Mouse (Mus musculus): ENCODE data around the gene Fam192a. TPM values are rescaled to one million over a fixed set of nuclear protein-coding genes. Genes with fewer than 3 reads are reported as not detected.

Gene Fam192a
- 17.7 and 21.2 TPM in 2 replicates for polyA plus RNA-seq (2012; rRNA removed)

DNA sequence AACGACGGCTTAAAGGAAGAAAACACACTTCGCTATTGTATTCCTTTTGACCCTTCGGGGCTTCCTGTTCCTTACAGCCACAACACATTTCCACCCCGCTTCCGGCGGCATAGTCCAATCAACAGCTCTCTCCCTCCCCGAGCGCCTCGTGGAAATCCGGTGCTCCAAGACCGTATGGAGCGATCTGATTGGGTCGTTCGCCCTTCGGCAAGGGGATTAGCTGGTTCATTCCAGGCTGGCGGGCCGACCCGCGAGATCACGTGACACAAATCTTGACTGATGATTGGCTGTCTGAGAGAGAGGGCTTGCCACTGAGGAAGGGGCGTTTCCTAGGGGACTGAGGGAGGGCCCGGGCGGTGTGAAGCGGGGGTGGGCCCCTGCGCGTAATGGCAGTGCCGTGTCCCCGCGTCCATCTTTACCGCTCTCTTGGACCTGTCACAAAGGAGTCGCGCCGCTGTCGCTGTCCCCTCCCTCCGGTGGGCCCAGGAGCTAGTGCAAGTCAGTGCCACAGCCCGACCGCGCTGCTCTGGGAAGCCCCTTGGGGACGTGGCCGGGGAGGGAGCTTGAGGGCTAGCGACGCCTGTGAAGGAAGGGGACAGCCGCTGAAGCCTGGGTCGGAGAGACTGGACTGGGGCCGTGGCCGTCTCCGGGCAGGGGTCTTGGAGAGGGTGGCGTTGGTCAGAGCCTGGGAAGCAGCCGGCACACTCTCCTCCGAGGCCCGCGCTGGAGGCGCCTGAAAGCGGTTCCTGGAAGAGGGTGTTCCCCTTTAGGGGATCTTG, at the start of gene Fam192a, which contains the start of gene Rspry1:
TSS of gene Fam192a (minus strand) at position 391 of the 779 bp plus-strand sequence.
TSS of gene Rspry1 (plus strand) at position 331 of the 779 bp plus-strand sequence.

DNA sequence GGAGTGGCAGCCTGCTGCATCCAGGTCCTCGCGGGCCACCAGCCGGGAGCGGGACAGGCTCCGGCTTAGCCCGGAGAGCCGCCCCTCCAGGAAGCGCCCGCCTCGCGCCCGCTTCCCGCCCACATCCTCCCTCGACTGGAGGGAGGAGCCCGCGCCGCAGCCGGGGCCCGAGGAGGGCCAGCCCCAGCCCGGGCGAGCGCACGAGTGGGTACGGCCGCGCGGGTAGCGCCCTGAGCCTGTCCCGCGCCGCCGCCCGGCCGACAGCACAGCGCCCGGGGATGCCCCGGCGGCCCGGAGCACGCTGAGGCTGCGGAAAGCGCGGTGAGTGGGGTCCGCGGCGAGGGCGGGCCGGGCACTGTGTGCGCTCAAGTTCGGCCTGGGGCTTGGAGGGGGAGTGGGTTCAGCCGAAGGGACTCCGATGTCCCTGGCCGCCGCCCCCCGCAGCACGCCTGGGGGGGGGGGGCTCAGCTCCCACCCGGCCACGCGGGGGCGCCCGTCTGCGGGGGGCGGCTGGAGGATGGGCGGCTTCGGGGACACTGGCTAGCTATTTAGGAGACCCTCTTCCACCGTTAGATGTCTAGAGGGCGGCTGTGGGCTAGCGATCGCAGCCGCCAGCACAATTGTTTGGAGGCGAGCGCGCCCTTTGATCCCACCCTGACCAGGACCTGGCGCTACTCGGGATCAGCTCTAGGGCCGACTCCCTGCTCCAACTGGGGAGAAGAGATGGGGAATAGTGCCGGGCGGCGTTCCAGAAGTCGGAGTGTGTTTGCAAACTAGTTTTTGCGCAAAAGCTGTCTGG, 68.7 kb downstream of the Fam192a start, which contains the start of gene Cpne2:
TSS of gene Cpne2 (plus strand) at position 118 of the 799 bp plus-strand sequence.

Other genes with a start within 250 kb of the Fam192a start
- 43.7 and 47.0 TPM in 2 replicates for gene Herpud1, start 215.6 kb downstream of the Fam192a start, polyA plus RNA-seq (2012; rRNA removed)
- gene Nlrc5, start 167.6 kb downstream of the Fam192a start, polyA plus RNA-seq (2012; rRNA removed) = 0.23 and 0.37 TPM in 2 replicates
- gene Cpne2, start 69.0 kb downstream of the Fam192a start, polyA plus RNA-seq (2012; rRNA removed) = 2.0 and 2.4 TPM in 2 replicates
- 6.2 and 7.0 TPM in 2 replicates for gene Rspry1, start 60 bp downstream of the Fam192a start, polyA plus RNA-seq (2012; rRNA removed)
- gene Arl2bp, start 64.6 kb upstream of the Fam192a start, polyA plus RNA-seq (2012; rRNA removed) = 19.0 and 20.6 TPM in 2 replicates
- 0.31 and 0.41 TPM in 2 replicates for gene Pllp, start 94.3 kb upstream of the Fam192a start, polyA plus RNA-seq (2012; rRNA removed)
- gene Ccl22, start 143.6 kb upstream of the Fam192a start, polyA plus RNA-seq (2012; rRNA removed) = 0.14 and 0.18 TPM in 2 replicates
- 0.10 and 0.23 TPM in 2 replicates for gene Cx3cl1, start 170.0 kb upstream of the Fam192a start, polyA plus RNA-seq (2012; rRNA removed)
- gene Ccl17, start 208.5 kb upstream of the Fam192a start, polyA plus RNA-seq (2012; rRNA removed) = 0.29 TPM in 1 of 2 replicates, not detected in the other
- gene Coq9, start 236.3 kb upstream of the Fam192a start, polyA plus RNA-seq (2012; rRNA removed) = 33.4 and 36.4 TPM in 2 replicates
- 21.7 and 27.1 TPM in 2 replicates for gene Ciapin1, start 236.4 kb upstream of the Fam192a start, polyA plus RNA-seq (2012; rRNA removed)